Mouse (Mus musculus) bone marrow macrophage, adult 2 months (primary cell): ENCODE measurements around the gene Aqp11.

Experiments used
- CTCF ChIP-seq: IDR thresholded peaks from 2 replicates; pipeline ENCODE4 v1.5.1; 2012; ENCODE audit warnings: low read depth, mild to moderate bottlenecking, low read length, moderate library complexity
- POLR2A ChIP-seq: IDR thresholded peaks from 2 replicates; pipeline ENCODE4 v1.6.1; 2012; ENCODE audit warnings: mild to moderate bottlenecking, low read depth, low read length, borderline replicate concordance

DNA sequence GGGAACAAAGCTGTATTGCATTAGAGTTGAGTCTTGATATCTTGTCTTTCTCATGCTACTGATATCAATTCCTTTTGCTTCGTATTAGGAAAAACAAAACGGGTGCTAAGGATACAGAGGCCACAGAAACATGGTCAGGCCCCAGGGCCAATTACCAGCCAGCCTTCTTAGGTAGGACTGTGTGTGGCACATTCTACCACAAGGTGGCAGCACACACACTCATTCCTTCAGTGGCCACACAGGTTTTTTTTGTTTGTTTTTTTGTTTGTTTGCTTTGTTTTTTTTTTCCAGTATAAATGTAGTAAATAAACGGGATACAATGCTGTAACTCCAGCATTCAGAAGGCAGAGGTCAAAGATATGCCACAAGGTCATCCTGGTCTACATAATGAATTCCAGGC is 7.2 kb upstream of the Aqp11 start:
- TF ChIP-seq CTCF (peak; percentile 56; the same call in 1 of the 2 replicates), POLR2A (no peak)
